Mouse (Mus musculus) liver, adult 10 weeks (tissue): ENCODE data around the gene Ssr2. TPM values are rescaled to one million over a fixed set of nuclear protein-coding genes. Genes with fewer than 3 reads are reported as not detected.

Experiments
- polyA plus RNA-seq: library from polyadenylated mRNA; stranded (reverse); fragments of 350-450 nt; fragmentation: Illumina TruSeq; extraction: RNeasy Lipid Tissue Mini Kit (QIAGEN cat#74804); gene quantifications from one replicate; pipeline ENCODE4 v1.2.3, GENCODE M21; 2014; ENCODE audit warnings: low read depth, low replicate concordance

Gene Ssr2
- 37.9 TPM for polyA plus RNA-seq

GRCm38 (mm10) chr3:88575540-88575939, at the start of gene Ssr2:
Ssr2 (plus strand) TSS chr3:88575876.

GRCm38 (mm10) chr3:88532299-88532674, 43.4 kb upstream of the Ssr2 start, which contains the start of gene Mex3a:
Mex3a (plus strand) TSS chr3:88532395.

GRCm38 (mm10) chr3:88548180-88548917, 27.3 kb upstream of the Ssr2 start, which contains the start of gene Rab25:
Rab25 (minus strand) TSS chr3:88548300.

GRCm38 (mm10) chr3:88552676-88553524, 22.8 kb upstream of the Ssr2 start, which contains the start of gene Lamtor2:
Lamtor2 (minus strand) TSS chr3:88553074.

GRCm38 (mm10) chr3:88553525-88553879, 22.2 kb upstream of the Ssr2 start, which contains the start of gene Ubqln4:
Ubqln4 (plus strand) TSS chr3:88553758.

GRCm38 (mm10) chr3:88605666-88606065, 30.0 kb downstream of the Ssr2 start, which contains the start of gene Arhgef2:
Arhgef2 (plus strand) TSS chr3:88605966.

Other genes with a start within 250 kb of the Ssr2 start
- gene Tmem79, start 239.7 kb upstream of the Ssr2 start, polyA plus RNA-seq = 0.21 TPM
- gene Smg5, start 239.6 kb upstream of the Ssr2 start, polyA plus RNA-seq = 6.5 TPM
- not detected for gene Paqr6, start 211.3 kb upstream of the Ssr2 start, polyA plus RNA-seq
- 0.74 TPM for gene Bglap3, start 203.1 kb upstream of the Ssr2 start, polyA plus RNA-seq
- not detected for gene Bglap2, start 197.2 kb upstream of the Ssr2 start, polyA plus RNA-seq
- not detected for gene Bglap, start 191.4 kb upstream of the Ssr2 start, polyA plus RNA-seq
- gene Pmf1, start 165.5 kb upstream of the Ssr2 start, polyA plus RNA-seq = 5.1 TPM
- 17.7 TPM for gene Slc25a44, start 150.7 kb upstream of the Ssr2 start, polyA plus RNA-seq
- 46.1 TPM for gene Sema4a, start 114.7 kb upstream of the Ssr2 start, polyA plus RNA-seq
- 2.5 TPM for gene Lmna, start 65.9 kb upstream of the Ssr2 start, polyA plus RNA-seq
- gene Mex3a, start 43.5 kb upstream of the Ssr2 start, polyA plus RNA-seq = 0.05 TPM
- gene Rab25, start 27.6 kb upstream of the Ssr2 start, polyA plus RNA-seq = not detected
- 10.5 TPM for gene Lamtor2, start 22.8 kb upstream of the Ssr2 start, polyA plus RNA-seq
- gene Ubqln4, start 22.1 kb upstream of the Ssr2 start, polyA plus RNA-seq = 12.4 TPM
- 1.5 TPM for gene Arhgef2, start 30.1 kb downstream of the Ssr2 start, polyA plus RNA-seq
- not detected for gene Rxfp4, start 77.3 kb downstream of the Ssr2 start, polyA plus RNA-seq
- gene Khdc4, start 109.9 kb downstream of the Ssr2 start, polyA plus RNA-seq = 40.6 TPM
- 4.7 TPM for gene Rit1, start 141.0 kb downstream of the Ssr2 start, polyA plus RNA-seq
- gene Syt11, start 199.3 kb downstream of the Ssr2 start, polyA plus RNA-seq = 3.5 TPM